Mouse (Mus musculus): ENCODE measurements around the gene Lctl. TPM values are rescaled to one million over a fixed set of nuclear protein-coding genes. Genes with fewer than 3 reads are reported as not detected.

The Lctl gene
- polyA plus RNA-seq, 1 experiment = not detected

- TF ChIP-seq POLR2A (IDR thresholded peaks at IDR 0.05; ENCODE audit: low read depth, low read length) (no peak), CTCF (IDR thresholded peaks at IDR 0.05; ENCODE audit: extremely low read depth, insufficient read depth, insufficient read length, insufficient replicate concordance) (peak; percentile 84; the same call in 1 of the 2 replicates)
- peak; percentile 19 to 47 for DNase-seq (ENCODE audit: low read depth in 1 of 2, low spot score in 2 of 2)
- H3K27ac ChIP-seq (ENCODE audit: insufficient read depth, low read length) = no peak overlapping the region
Measured at GRCm38 (mm10) chr9:64087461-64088235, 29.3 kb upstream of the Lctl start.

GRCm38 (mm10) chr9:64088346-64088745, 28.6 kb upstream of the Lctl start:
- Histone ChIP-seq H3K4me1 (ENCODE audit: control insufficient read depth, insufficient read depth, insufficient read length) (peaks cover 12% of the 10 kb centered on the region), H3K27me3 (ENCODE audit: control insufficient read depth, insufficient read depth, low read length) (no peaks in the 10 kb centered on the region), H3K27ac (ENCODE audit: insufficient read depth, low read length) (no peak overlapping the region), H3K4me3 (ENCODE audit: extremely low read depth, insufficient read depth, insufficient read length) (no peak overlapping the region), H3K36me3 (ENCODE audit: control insufficient read depth, insufficient read depth, low read length) (no peaks in the 10 kb centered on the region)
- 92% methylated on average over 7 of the region's 7 CpGs for WGBS
- DNase-seq (ENCODE audit: low read depth in 1 of 2, low spot score in 2 of 2) = no peak
- no peak for TF ChIP-seq CTCF (IDR thresholded peaks at IDR 0.05; ENCODE audit: extremely low read depth, insufficient read depth, insufficient read length, insufficient replicate concordance)

More at GRCm38 (mm10) chr9:64087461-64088235, 29.3 kb upstream of the Lctl start:
- no peaks in the 10 kb centered on the region for H3K36me3 ChIP-seq (ENCODE audit: control insufficient read depth, insufficient read depth, low read length)
- no peak overlapping the region for H3K4me3 ChIP-seq (ENCODE audit: extremely low read depth, insufficient read depth, insufficient read length)
- 66% methylated on average over 5 of the region's 5 CpGs for WGBS
- H3K4me1 ChIP-seq (ENCODE audit: control insufficient read depth, insufficient read depth, insufficient read length) = peaks cover 12% of the 10 kb centered on the region
- no peaks in the 10 kb centered on the region for H3K27me3 ChIP-seq (ENCODE audit: control insufficient read depth, insufficient read depth, low read length)

- Histone ChIP-seq H3K4me3 (ENCODE audit: extremely low read depth, insufficient read depth, insufficient read length) (no peak overlapping the region), H3K4me1 (ENCODE audit: control insufficient read depth, insufficient read depth, insufficient read length) (peaks cover 12% of the 10 kb centered on the region), H3K36me3 (ENCODE audit: control insufficient read depth, insufficient read depth, low read length) (no peaks in the 10 kb centered on the region), H3K27ac (ENCODE audit: insufficient read depth, low read length) (no peak overlapping the region), H3K27me3 (ENCODE audit: control insufficient read depth, insufficient read depth, low read length) (no peaks in the 10 kb centered on the region)
- WGBS = 21% methylated on average over 12 of the region's 12 CpGs
- TF ChIP-seq POLR2A (IDR thresholded peaks at IDR 0.05; ENCODE audit: low read depth, low read length) = no peak
- no peak for TF ChIP-seq CTCF (IDR thresholded peaks at IDR 0.05; ENCODE audit: extremely low read depth, insufficient read depth, insufficient read length, insufficient replicate concordance)
- DNase-seq (ENCODE audit: low read depth in 1 of 2, low spot score in 2 of 2) = peak in 1 of 2 experiments; percentile 6
Measured at GRCm38 (mm10) chr9:64089004-64089403, 27.9 kb upstream of the Lctl start.

GRCm38 (mm10) chr9:64094083-64094482, 22.9 kb upstream of the Lctl start:
- TF ChIP-seq CTCF (IDR thresholded peaks at IDR 0.05; ENCODE audit: extremely low read depth, insufficient read depth, insufficient read length, insufficient replicate concordance) (no peak), POLR2A (IDR thresholded peaks at IDR 0.05; ENCODE audit: low read depth, low read length) (no peak)
- no peak overlapping the region for H3K27ac ChIP-seq (ENCODE audit: insufficient read depth, low read length)
- WGBS = 82% methylated on average over 11 of the region's 11 CpGs
- H3K36me3 ChIP-seq (ENCODE audit: control insufficient read depth, insufficient read depth, low read length) = no peaks in the 10 kb centered on the region
- no peak for DNase-seq (ENCODE audit: low read depth in 1 of 2, low spot score in 2 of 2)
- H3K27me3 ChIP-seq (ENCODE audit: control insufficient read depth, insufficient read depth, low read length) = no peaks in the 10 kb centered on the region
- H3K4me3 ChIP-seq (ENCODE audit: extremely low read depth, insufficient read depth, insufficient read length) = no peak overlapping the region
- H3K4me1 ChIP-seq (ENCODE audit: control insufficient read depth, insufficient read depth, insufficient read length) = no peaks in the 10 kb centered on the region

GRCm38 (mm10) chr9:64098282-64098681, 18.7 kb upstream of the Lctl start:
- DNase-seq (ENCODE audit: low read depth in 1 of 2, low spot score in 2 of 2) = no peak
- H3K27me3 ChIP-seq (ENCODE audit: control insufficient read depth, insufficient read depth, low read length) = no peaks in the 10 kb centered on the region
- WGBS = 87% methylated on average over 4 of the region's 4 CpGs
- H3K36me3 ChIP-seq (ENCODE audit: control insufficient read depth, insufficient read depth, low read length) = no peaks in the 10 kb centered on the region
- no peak overlapping the region for H3K4me3 ChIP-seq (ENCODE audit: extremely low read depth, insufficient read depth, insufficient read length)
- H3K27ac ChIP-seq (ENCODE audit: insufficient read depth, low read length) = no peak overlapping the region
- TF ChIP-seq POLR2A (IDR thresholded peaks at IDR 0.05; ENCODE audit: low read depth, low read length) (no peak), CTCF (IDR thresholded peaks at IDR 0.05; ENCODE audit: extremely low read depth, insufficient read depth, insufficient read length, insufficient replicate concordance) (no peak)
- H3K4me1 ChIP-seq (ENCODE audit: control insufficient read depth, insufficient read depth, insufficient read length) = no peaks in the 10 kb centered on the region

GRCm38 (mm10) chr9:64100442-64100841, 16.5 kb upstream of the Lctl start:
- H3K36me3 ChIP-seq (ENCODE audit: control insufficient read depth, insufficient read depth, low read length) = no peaks in the 10 kb centered on the region
- H3K27me3 ChIP-seq (ENCODE audit: control insufficient read depth, insufficient read depth, low read length) = no peaks in the 10 kb centered on the region
- DNase-seq (ENCODE audit: low read depth in 1 of 2, low spot score in 2 of 2) = peak; percentile 27 to 68
- 3% methylated on average over 4 of the region's 4 CpGs for WGBS
- H3K4me3 ChIP-seq (ENCODE audit: extremely low read depth, insufficient read depth, insufficient read length) = no peak overlapping the region
- H3K27ac ChIP-seq (ENCODE audit: insufficient read depth, low read length) = no peak overlapping the region
- H3K4me1 ChIP-seq (ENCODE audit: control insufficient read depth, insufficient read depth, insufficient read length) = no peaks in the 10 kb centered on the region
- TF ChIP-seq CTCF (IDR thresholded peaks at IDR 0.05; ENCODE audit: extremely low read depth, insufficient read depth, insufficient read length, insufficient replicate concordance) (peak; percentile 96), POLR2A (IDR thresholded peaks at IDR 0.05; ENCODE audit: low read depth, low read length) (no peak)

GRCm38 (mm10) chr9:64105301-64105700, 11.6 kb upstream of the Lctl start:
- WGBS = 8% methylated on average over 6 of the region's 6 CpGs
- no peak for TF ChIP-seq POLR2A (IDR thresholded peaks at IDR 0.05; ENCODE audit: low read depth, low read length)
- TF ChIP-seq CTCF (IDR thresholded peaks at IDR 0.05; ENCODE audit: extremely low read depth, insufficient read depth, insufficient read length, insufficient replicate concordance) = no peak
- Histone ChIP-seq H3K4me1 (ENCODE audit: control insufficient read depth, insufficient read depth, insufficient read length) (no peaks in the 10 kb centered on the region), H3K27me3 (ENCODE audit: control insufficient read depth, insufficient read depth, low read length) (no peaks in the 10 kb centered on the region), H3K36me3 (ENCODE audit: control insufficient read depth, insufficient read depth, low read length) (no peaks in the 10 kb centered on the region), H3K4me3 (ENCODE audit: extremely low read depth, insufficient read depth, insufficient read length) (no peak overlapping the region), H3K27ac (ENCODE audit: insufficient read depth, low read length) (no peak overlapping the region)
- DNase-seq (ENCODE audit: low read depth in 1 of 2, low spot score in 2 of 2) = no peak
